Mouse (Mus musculus) hindbrain, embryonic 14.5 days (tissue): ENCODE measurements around the gene Rph3al. TPM values are rescaled to one million over a fixed set of nuclear protein-coding genes. Genes with fewer than 3 reads are reported as not detected.

Experiments
- ATAC-seq: fragments of 200-750 bp; cut with Nextera tagmentation; 2 replicates; pipeline ENCODE4 v1.8.0; 2017; ENCODE audit warnings: moderate number of reproducible peaks, mild to moderate bottlenecking, moderate TSS enrichment, moderate library complexity; ENCODE audit not compliant: low FRiP score
- DNase-seq: peaks from one replicate; pipeline ENCODE4 v3.0.0-alpha.2; 2015; ENCODE audit warnings: low spot score
- H3K27ac ChIP-seq: fragments of 300-500 bp; sonication (generic); 2 replicates; pipeline ENCODE4 v1.5.1; 2014; ENCODE audit warnings: mild to moderate bottlenecking, moderate library complexity
- H3K27me3 ChIP-seq: fragments of 300-500 bp; sonication (generic); 2 replicates; pipeline ENCODE4 v1.6.1; 2014; ENCODE audit warnings: mild to moderate bottlenecking, low read length, mixed read lengths; ENCODE audit not compliant: control insufficient read depth, insufficient read depth
- H3K36me3 ChIP-seq: fragments of 300-500 bp; sonication (generic); replicated peaks from 2 replicates; pipeline ENCODE4 v1.6.1; 2014; ENCODE audit not compliant: control insufficient read depth, insufficient read depth
- H3K4me1 ChIP-seq: fragments of 300-500 bp; sonication (generic); replicated peaks from 2 replicates; pipeline ENCODE4 v1.6.1; 2014; ENCODE audit warnings: antibody characterized with exemption, low read length, mixed read lengths; ENCODE audit not compliant: control insufficient read depth, insufficient read depth
- H3K4me2 ChIP-seq: fragments of 300-500 bp; sonication (generic); replicated peaks from 2 replicates; pipeline ENCODE4 v1.6.1; 2014; ENCODE audit warnings: mild to moderate bottlenecking, moderate library complexity
- H3K4me3 ChIP-seq: fragments of 300-500 bp; sonication (generic); replicated peaks from 2 replicates; pipeline ENCODE4 v1.5.1; 2014; ENCODE audit warnings: mild to moderate bottlenecking, low read length
- H3K9ac ChIP-seq: fragments of 300-500 bp; sonication (generic); 2 replicates; pipeline ENCODE4 v1.6.1; 2014
- H3K9me3 ChIP-seq: fragments of 300-500 bp; sonication (generic); 2 replicates; pipeline ENCODE4 v1.6.1; 2016; ENCODE audit warnings: low read length; ENCODE audit not compliant: control insufficient read depth
- WGBS: fragments of 180-500 bp; shearing (Covaris S2); extraction: QIAGEN DNeasy Blood & Tissue Kit; methylation state at CpG from one replicate; pipeline ENCODE4 v1.1.7; 2014; 5-methylcytosine and 5-hydroxymethylcytosine counted together
- polyA plus RNA-seq: library from polyadenylated mRNA; unstranded; fragments of >200 nt; fragmentation: Nextera tagmentation; extraction: Ambion mirVana; gene quantifications from 2 replicates; pipeline ENCODE4 v1.2.1, GENCODE M21; 2014

Rph3al gene
- polyA plus RNA-seq, 1 experiment from 2014 or later: 2.9 TPM

DNA sequence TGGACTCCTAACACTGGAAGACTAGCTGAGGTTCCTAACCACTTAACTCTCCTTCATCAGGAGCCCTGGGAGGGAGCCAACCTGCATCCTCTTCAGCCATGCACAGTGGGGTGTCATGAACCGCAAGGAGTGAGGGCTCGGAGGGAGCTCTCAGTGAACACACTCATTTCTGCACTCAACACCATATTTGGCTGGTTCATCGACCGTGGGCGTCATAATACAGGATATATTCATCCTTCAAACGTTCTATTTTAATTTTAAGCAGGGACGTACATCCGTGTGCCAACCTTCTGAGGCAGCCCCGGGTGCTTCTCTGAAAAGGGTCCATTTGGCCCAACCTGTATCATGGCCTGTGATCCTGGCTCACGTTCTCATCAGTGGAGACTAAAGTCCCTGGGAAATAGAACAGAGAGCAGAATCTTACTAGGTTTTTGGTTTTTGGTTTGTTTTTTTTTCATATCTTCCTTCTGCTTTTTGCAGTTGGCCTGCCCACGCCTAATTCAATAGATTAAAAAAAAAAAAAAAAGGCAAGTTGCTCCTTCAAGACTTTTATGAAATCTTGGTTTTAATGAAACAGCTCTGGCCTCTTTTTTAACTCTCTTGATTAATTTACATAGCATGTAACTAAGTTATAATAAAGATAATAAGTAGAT is 102.5 kb downstream of the Rph3al start:
- H3K9ac ChIP-seq: no peak overlapping the region
- ATAC-seq (no peak), DNase-seq (no peak)
- 0 out of 2 replicates have a peak, but pooled peaks cover 6% of the 10 kb centered on the region for H3K4me1 ChIP-seq
- no peaks in the 10 kb centered on the region for H3K9me3 ChIP-seq
- H3K36me3 ChIP-seq: no peaks in the 10 kb centered on the region
- H3K27ac ChIP-seq: no peak overlapping the region
- no peak overlapping the region for H3K4me2 ChIP-seq
- H3K4me3 ChIP-seq: no peak overlapping the region
- H3K27me3 ChIP-seq: no peaks in the 10 kb centered on the region
- 81% methylated on average over 11 of the region's 11 CpGs for WGBS

DNA sequence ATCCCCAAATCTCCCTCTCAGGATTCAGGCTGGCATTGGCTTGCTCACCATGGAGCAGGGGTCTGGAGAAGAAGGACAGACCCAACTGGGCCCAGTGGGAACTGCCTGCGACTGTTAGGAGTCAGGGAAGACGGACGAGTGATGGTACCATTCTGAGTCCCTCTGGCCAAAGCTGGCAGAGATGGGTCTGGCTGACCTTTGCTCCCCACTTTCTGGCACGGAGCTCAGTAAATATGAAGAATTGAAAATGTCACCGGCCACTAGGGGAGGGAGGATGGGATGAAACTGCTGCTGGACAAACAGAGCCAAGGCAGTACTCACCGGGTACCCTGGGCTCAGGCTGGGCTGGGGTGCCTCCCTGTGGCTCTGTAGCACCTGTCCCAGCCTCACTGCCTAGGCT is 105.1 kb downstream of the Rph3al start:
- no peak overlapping the region for H3K4me3 ChIP-seq
- H3K4me1 ChIP-seq: no peaks in the 10 kb centered on the region
- DNase-seq: no peak
- H3K9ac ChIP-seq: no peak overlapping the region
- no peak overlapping the region for H3K4me2 ChIP-seq
- H3K36me3 ChIP-seq: no peaks in the 10 kb centered on the region
- ATAC-seq: no peak
- H3K9me3 ChIP-seq: no peaks in the 10 kb centered on the region
- H3K27me3 ChIP-seq: no peaks in the 10 kb centered on the region
- WGBS: 79% methylated on average over 6 of the region's 6 CpGs
- H3K27ac ChIP-seq: no peak overlapping the region

DNA sequence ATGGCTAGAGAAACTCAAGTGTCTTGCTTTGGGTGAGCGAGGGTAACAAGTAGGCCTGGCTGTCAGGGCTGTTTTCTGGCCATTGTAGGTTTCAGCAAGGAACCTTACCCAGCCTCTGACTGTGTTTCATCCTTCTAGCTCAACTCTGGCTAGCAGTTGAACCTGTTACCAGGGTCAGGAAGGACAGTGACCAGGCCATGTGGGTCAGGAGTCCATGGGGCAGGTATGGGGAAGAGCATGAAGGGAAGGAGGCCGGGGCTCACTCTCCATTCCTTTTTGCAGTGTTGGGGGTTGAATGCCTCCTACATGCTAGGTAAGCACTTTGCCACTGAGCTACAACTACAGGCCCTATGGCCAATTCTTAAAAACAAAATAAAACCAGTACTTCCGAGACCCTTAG is 107.8 kb downstream of the Rph3al start:
- no peak for DNase-seq
- Histone ChIP-seq H3K4me1 (no peaks in the 10 kb centered on the region), H3K27ac (no peak overlapping the region), H3K4me3 (no peak overlapping the region), H3K9me3 (no peaks in the 10 kb centered on the region), H3K27me3 (no peaks in the 10 kb centered on the region), H3K9ac (no peak overlapping the region), H3K36me3 (no peaks in the 10 kb centered on the region), H3K4me2 (no peak overlapping the region)
- 90% methylated on average over 3 of the region's 3 CpGs for WGBS
- ATAC-seq: no peak

DNA sequence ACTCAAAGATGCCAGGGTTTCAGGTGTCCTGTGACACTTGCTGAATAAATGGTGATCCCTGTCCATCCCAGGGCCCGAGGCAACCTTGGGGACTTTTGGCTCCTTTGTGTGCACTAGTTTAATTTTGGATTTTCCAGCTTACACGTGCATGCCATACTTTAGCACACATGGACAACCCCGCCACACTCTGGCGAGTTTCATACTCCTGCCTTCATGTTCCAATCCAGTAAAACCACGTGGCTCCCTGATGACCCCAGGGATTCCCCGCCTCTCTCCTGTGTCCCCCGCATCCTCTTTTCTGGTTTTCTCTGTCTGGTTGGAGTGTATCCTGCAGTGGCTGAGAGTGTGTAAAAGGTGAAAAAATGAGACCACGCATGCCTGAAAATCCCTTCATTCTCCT is 110.8 kb downstream of the Rph3al start:
- 84% methylated on average over 8 of the region's 8 CpGs for WGBS

DNA sequence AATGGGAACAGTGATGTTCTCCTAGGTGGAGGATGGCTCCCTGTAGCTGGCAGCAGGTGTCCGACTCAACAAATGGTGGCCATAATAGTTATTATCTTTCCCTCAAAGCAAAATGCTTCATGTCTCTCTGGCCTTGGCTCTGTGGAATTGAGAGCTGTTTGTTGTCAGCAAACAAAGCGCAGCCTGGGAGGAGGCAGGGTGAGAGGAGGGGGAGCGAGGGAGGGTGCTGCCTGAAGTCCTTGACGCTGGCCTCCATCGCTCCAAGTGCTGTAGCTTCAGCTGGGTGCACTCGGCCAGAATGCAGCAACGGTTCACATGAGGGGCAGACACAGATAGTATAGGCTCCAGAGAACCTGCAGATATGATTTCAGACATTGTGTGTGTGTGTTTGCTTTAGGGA is 114.7 kb downstream of the Rph3al start:
- Histone ChIP-seq H3K27me3 (no peaks in the 10 kb centered on the region), H3K9ac (no peak overlapping the region), H3K4me3 (no peak overlapping the region), H3K4me2 (no peak overlapping the region), H3K36me3 (no peaks in the 10 kb centered on the region), H3K9me3 (no peaks in the 10 kb centered on the region), H3K27ac (no peak overlapping the region), H3K4me1 (0 out of 2 replicates have a peak, but pooled peaks cover 3% of the 10 kb centered on the region)
- DNase-seq (no peak), ATAC-seq (no peak)
- 57% methylated on average over 7 of the region's 7 CpGs for WGBS

More for the DNA sequence above, 110.8 kb downstream of the Rph3al start:
- H3K9ac ChIP-seq: no peak overlapping the region
- no peaks in the 10 kb centered on the region for H3K36me3 ChIP-seq
- H3K27ac ChIP-seq: no peak overlapping the region
- no peak overlapping the region for H3K4me3 ChIP-seq
- H3K27me3 ChIP-seq: no peaks in the 10 kb centered on the region
- ATAC-seq (no peak), DNase-seq (no peak)
- H3K9me3 ChIP-seq: no peaks in the 10 kb centered on the region
- H3K4me1 ChIP-seq: 0 out of 2 replicates have a peak, but pooled peaks cover 3% of the 10 kb centered on the region
- H3K4me2 ChIP-seq: no peak overlapping the region

DNA sequence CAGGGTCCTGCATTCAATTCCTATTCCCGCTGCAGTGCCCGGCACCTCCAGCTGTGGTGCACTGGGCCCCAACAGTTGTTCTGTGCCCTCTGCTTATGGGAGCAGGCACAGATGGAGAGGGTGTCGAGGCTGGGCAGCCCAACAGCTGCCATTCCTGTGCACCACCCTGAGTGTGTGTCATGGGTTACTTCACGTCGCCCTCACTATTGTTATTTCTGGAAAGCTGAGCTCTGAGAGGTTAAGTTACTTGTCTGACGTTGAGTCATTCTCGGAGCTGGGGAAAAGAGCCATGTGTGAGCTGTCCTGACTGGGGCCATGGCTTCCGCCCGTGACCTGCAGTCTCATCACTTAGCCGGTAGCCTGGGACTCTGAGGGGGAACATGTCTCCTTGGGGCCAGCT is 125.1 kb downstream of the Rph3al start:
- Histone ChIP-seq H3K9me3 (no peaks in the 10 kb centered on the region), H3K9ac (no peak overlapping the region), H3K4me1 (peaks cover 4% of the 10 kb centered on the region; the same call in 1 of the 2 replicates), H3K4me3 (no peak overlapping the region), H3K27ac (no peak overlapping the region), H3K4me2 (no peak overlapping the region), H3K27me3 (no peaks in the 10 kb centered on the region), H3K36me3 (no peaks in the 10 kb centered on the region)
- no peak for DNase-seq
- no peak for ATAC-seq
- WGBS: 65% methylated on average over 10 of the region's 10 CpGs

DNA sequence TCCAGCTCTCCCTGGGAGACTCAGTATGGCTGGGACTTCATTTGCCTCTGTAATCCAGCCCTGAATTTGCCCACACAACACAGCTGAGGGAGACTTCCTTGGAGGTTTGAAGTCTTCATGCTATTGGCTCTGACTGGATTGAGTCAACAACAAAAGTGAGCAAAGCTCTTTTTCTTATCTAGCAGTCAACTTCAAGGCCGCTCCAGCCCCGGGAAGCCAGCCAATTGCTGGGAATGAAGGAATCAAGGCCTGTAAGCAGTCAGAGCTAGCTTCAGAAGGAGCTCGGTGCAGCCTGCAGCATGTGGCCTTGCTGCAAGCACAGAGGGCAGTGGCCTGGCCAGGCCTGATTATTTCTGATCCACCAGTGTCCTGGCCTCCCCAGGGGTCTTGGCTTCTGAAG is 126.3 kb downstream of the Rph3al start:
- Histone ChIP-seq H3K9me3 (no peaks in the 10 kb centered on the region), H3K27me3 (no peaks in the 10 kb centered on the region), H3K4me2 (no peak overlapping the region), H3K4me3 (no peak overlapping the region), H3K36me3 (no peaks in the 10 kb centered on the region), H3K4me1 (no peaks in the 10 kb centered on the region), H3K9ac (no peak overlapping the region), H3K27ac (no peak overlapping the region)
- 47% methylated on average over 3 of the region's 3 CpGs for WGBS
- ATAC-seq: no peak
- DNase-seq: peak; percentile 57

DNA sequence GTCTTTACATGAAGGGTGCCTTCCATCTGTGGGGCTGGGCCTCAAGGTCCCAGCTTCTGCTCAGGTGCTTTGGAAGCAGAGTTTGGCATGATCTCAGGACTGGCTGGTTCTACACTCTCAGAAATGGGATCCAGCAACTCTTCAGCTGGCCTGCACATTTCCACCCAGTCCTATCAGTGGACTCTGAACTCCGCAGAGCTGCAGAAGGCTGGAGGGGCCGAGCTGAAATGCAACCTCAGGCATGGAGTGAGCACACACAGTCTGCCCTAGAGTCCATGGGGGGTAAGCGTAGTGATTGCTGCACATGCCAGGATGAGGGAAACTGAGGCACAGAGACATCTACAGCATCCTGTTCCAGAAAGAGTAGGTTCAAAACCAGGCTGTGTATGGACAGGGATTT is 127.7 kb downstream of the Rph3al start:
- ATAC-seq (no peak), DNase-seq (no peak)
- Histone ChIP-seq H3K9ac (no peak overlapping the region), H3K4me2 (no peak overlapping the region), H3K4me3 (no peak overlapping the region), H3K9me3 (no peaks in the 10 kb centered on the region), H3K36me3 (no peaks in the 10 kb centered on the region), H3K27ac (no peak overlapping the region), H3K4me1 (no peaks in the 10 kb centered on the region), H3K27me3 (no peaks in the 10 kb centered on the region)
- 92% methylated on average over 3 of the region's 3 CpGs for WGBS

DNA sequence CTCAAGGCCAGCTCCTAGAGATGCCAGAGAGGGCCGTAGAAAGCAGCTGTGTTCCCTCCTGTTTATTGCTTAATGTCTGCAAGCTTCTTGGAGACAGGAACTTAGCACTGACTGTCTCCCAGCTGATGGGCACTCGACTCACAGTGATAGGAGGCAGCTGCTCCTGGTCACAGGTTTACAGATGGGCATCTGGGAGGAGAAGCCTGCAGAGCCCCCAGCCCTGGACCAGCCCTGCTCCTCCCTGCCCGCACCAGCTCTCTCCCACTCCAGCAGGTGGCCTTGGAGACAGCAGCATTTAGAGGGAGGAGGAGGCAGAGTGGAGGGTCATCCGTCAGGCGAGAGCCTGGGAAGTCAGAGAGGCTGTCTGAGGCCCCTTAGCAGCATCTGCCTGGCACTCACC is 130.7 kb downstream of the Rph3al start:
- WGBS: 33% methylated on average over 5 of the region's 5 CpGs
- H3K36me3 ChIP-seq: no peaks in the 10 kb centered on the region
- H3K4me3 ChIP-seq: no peak overlapping the region
- no peak overlapping the region for H3K9ac ChIP-seq
- H3K9me3 ChIP-seq: no peaks in the 10 kb centered on the region
- no peaks in the 10 kb centered on the region for H3K4me1 ChIP-seq
- no peak for DNase-seq
- H3K4me2 ChIP-seq: no peak overlapping the region
- H3K27ac ChIP-seq: no peak overlapping the region
- ATAC-seq: no peak
- no peaks in the 10 kb centered on the region for H3K27me3 ChIP-seq
